Mouse (Mus musculus): ENCODE results near the gene Tmbim1.

DNA sequence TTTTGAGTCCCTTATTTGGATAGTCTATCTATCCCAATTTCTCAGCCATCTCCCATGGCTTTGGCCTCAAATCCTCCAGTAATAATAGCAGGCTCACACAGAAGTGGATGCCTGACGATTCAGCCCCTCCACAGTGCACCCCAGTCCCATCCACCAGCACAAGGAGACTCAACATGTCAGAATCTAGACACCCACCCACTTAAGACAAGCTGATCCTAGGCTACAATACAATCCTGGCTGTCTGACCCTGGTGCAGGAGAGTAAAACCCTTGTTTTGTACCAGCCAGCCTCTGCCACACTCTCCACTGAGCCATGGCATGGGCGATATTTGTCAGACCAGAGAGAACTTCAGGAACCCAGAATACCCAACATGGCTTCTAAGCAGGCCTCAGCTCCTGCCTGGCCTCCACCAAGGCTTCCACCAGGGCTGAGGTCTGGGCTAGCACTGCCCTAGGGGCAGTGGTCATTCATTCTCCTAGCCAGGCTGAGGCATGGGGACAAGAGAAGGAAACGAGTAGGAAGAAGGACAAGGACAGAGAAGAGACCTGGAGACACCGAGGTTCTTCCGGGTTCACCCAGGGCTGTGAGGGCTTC lies 7.2 kb downstream of the Tmbim1 start:
- TF ChIP-seq CTCF (IDR thresholded peaks at IDR 0.05) (no peak), EP300 (IDR thresholded peaks at IDR 0.05) (no peak)
